Mouse (Mus musculus): Measurements from ENCODE around the gene Emc3. TPM values are rescaled to one million over a fixed set of nuclear protein-coding genes. Genes with fewer than 3 reads are reported as not detected.
A peak's percentile ranks its signal among the peaks of the same experiment; 100 is the strongest.

Emc3 gene
- polyA plus RNA-seq, 1 experiment: 91.7 TPM

- no peaks in the 10 kb centered on the region for H3K27me3 ChIP-seq (ENCODE audit: control insufficient read depth, insufficient read depth, low read length)
- TF ChIP-seq CTCF (IDR thresholded peaks at IDR 0.05; ENCODE audit: borderline replicate concordance, insufficient read depth, low read depth, low read length) (no peak), POLR2A (IDR thresholded peaks at IDR 0.05; ENCODE audit: borderline replicate concordance, insufficient read depth, low read length) (no peak)
- no peak overlapping the region for H3K27ac ChIP-seq (ENCODE audit: insufficient read depth, low read length)
- no peak overlapping the region for H3K4me3 ChIP-seq (replicated peaks; ENCODE audit: insufficient read depth, low read depth, low read length)
- DNase-seq: no peak
- H3K4me1 ChIP-seq (ENCODE audit: control insufficient read depth, insufficient read depth, low read length): peaks cover 1% of the 10 kb centered on the region
- WGBS: 89% methylated on average over 7 of the region's 7 CpGs
These were observed 3.4 kb upstream of the Emc3 start for GRCm38 (mm10) chr6:113534886-113535285.

DNA sequence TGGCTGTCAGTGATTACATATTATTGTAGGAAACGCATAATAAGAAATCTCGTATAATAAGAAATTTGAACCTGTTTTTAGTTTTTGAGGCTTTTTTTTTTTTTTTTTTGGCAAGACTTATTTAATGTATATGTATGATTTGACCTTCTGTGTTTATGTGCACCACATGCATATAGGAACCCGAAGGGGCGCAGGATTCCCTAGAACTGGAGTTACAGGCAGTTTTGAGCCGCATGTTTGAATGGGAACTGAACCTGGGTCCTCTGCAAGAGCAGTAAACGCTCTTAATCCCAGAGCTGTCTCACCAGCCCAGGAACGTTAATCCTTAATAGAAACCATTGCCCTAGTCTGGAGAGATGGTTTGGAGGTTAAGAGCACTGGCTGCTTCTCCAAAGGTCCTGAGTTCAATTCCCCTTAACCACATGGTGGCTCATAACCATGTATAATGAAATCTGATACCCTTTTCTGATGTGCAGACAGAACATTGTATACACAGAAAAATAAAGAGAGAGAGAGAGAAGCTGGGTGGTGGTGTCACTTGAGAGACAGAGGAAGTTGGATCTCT, 470 bp upstream of the Emc3 start:
- WGBS: 4% methylated on average over 7 of the region's 7 CpGs
- DNase-seq: no peak
- no peaks in the 10 kb centered on the region for H3K27me3 ChIP-seq (ENCODE audit: control insufficient read depth, insufficient read depth, low read length)
- H3K4me3 ChIP-seq (replicated peaks; ENCODE audit: insufficient read depth, low read depth, low read length): peak overlapping the region; percentile 99
- H3K4me1 ChIP-seq (ENCODE audit: control insufficient read depth, insufficient read depth, low read length): peaks cover 3% of the 10 kb centered on the region
- TF ChIP-seq POLR2A (IDR thresholded peaks at IDR 0.05; ENCODE audit: borderline replicate concordance, insufficient read depth, low read length): no peak
- H3K27ac ChIP-seq (ENCODE audit: insufficient read depth, low read length): no peak overlapping the region

DNA sequence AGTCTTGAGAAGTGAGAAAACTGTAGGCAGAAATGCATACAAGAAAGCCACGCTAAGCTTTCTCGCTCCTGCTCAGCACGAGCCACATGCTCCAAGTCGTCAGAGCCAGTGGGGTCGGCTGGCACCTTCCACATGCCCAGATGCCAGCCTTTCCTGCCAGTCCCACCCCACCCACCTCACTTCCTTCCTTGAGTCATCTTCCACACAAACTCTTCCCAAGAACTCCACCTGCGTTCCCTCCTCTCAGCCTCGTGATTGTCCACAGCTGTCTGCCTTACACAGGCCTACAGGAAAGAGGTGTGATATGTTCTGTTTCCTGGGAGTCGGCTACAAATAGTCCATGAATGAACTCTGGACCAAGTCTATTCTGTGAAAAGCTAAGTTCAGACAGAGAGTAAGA, 8.0 kb downstream of the Emc3 start:
- WGBS: 39% methylated on average over 8 of the region's 8 CpGs
- no peak overlapping the region for H3K27ac ChIP-seq (ENCODE audit: insufficient read depth, low read length)
- DNase-seq: no peak
- peaks cover 3% of the 10 kb centered on the region; the same call in 1 of the 2 replicates for H3K4me1 ChIP-seq (ENCODE audit: control insufficient read depth, insufficient read depth, low read length)
- no peak for TF ChIP-seq CTCF (IDR thresholded peaks at IDR 0.05; ENCODE audit: borderline replicate concordance, insufficient read depth, low read depth, low read length)
- TF ChIP-seq POLR2A (IDR thresholded peaks at IDR 0.05; ENCODE audit: borderline replicate concordance, insufficient read depth, low read length): no peak
- H3K4me3 ChIP-seq (replicated peaks; ENCODE audit: insufficient read depth, low read depth, low read length): no peak overlapping the region
- H3K27me3 ChIP-seq (ENCODE audit: control insufficient read depth, insufficient read depth, low read length): no peaks in the 10 kb centered on the region

- Histone ChIP-seq H3K27ac (ENCODE audit: insufficient read depth, low read length) (no peak overlapping the region), H3K27me3 (ENCODE audit: control insufficient read depth, insufficient read depth, low read length) (no peaks in the 10 kb centered on the region), H3K4me1 (ENCODE audit: control insufficient read depth, insufficient read depth, low read length) (peaks cover 3% of the 10 kb centered on the region; the same call in 1 of the 2 replicates), H3K4me3 (replicated peaks; ENCODE audit: insufficient read depth, low read depth, low read length) (no peak overlapping the region)
- TF ChIP-seq CTCF (IDR thresholded peaks at IDR 0.05; ENCODE audit: borderline replicate concordance, insufficient read depth, low read depth, low read length) (no peak), POLR2A (IDR thresholded peaks at IDR 0.05; ENCODE audit: borderline replicate concordance, insufficient read depth, low read length) (no peak)
- no peak for DNase-seq
- WGBS: 94% methylated on average over 1 of the region's 1 CpGs
These were observed 9.1 kb downstream of the Emc3 start for GRCm38 (mm10) chr6:113522310-113522709.

- H3K27ac ChIP-seq (ENCODE audit: insufficient read depth, low read length): no peak overlapping the region
- no peaks in the 10 kb centered on the region for H3K27me3 ChIP-seq (ENCODE audit: control insufficient read depth, insufficient read depth, low read length)
- DNase-seq: no peak
- WGBS: 86% methylated on average over 8 of the region's 8 CpGs
- TF ChIP-seq CTCF (IDR thresholded peaks at IDR 0.05; ENCODE audit: borderline replicate concordance, insufficient read depth, low read depth, low read length) (no peak), POLR2A (IDR thresholded peaks at IDR 0.05; ENCODE audit: borderline replicate concordance, insufficient read depth, low read length) (no peak)
- H3K4me3 ChIP-seq (replicated peaks; ENCODE audit: insufficient read depth, low read depth, low read length): no peak overlapping the region
- no peaks in the 10 kb centered on the region for H3K4me1 ChIP-seq (ENCODE audit: control insufficient read depth, insufficient read depth, low read length)
These were observed 13.9 kb downstream of the Emc3 start for GRCm38 (mm10) chr6:113517434-113518080.

GRCm38 (mm10) chr6:113514600-113514999, 16.9 kb downstream of the Emc3 start:
- no peak overlapping the region for H3K4me3 ChIP-seq (replicated peaks; ENCODE audit: insufficient read depth, low read depth, low read length)

GRCm38 (mm10) chr6:113513944-113514343, 17.5 kb downstream of the Emc3 start:
- no peaks in the 10 kb centered on the region for H3K27me3 ChIP-seq (ENCODE audit: control insufficient read depth, insufficient read depth, low read length)
- TF ChIP-seq CTCF (IDR thresholded peaks at IDR 0.05; ENCODE audit: borderline replicate concordance, insufficient read depth, low read depth, low read length): no peak
- no peak for TF ChIP-seq POLR2A (IDR thresholded peaks at IDR 0.05; ENCODE audit: borderline replicate concordance, insufficient read depth, low read length)
- WGBS: 79% methylated on average over 6 of the region's 6 CpGs
- DNase-seq: no peak
- no peak overlapping the region for H3K4me3 ChIP-seq (replicated peaks; ENCODE audit: insufficient read depth, low read depth, low read length)
- H3K27ac ChIP-seq (ENCODE audit: insufficient read depth, low read length): no peak overlapping the region
- no peaks in the 10 kb centered on the region for H3K4me1 ChIP-seq (ENCODE audit: control insufficient read depth, insufficient read depth, low read length)

More at GRCm38 (mm10) chr6:113514600-113514999, 16.9 kb downstream of the Emc3 start:
- Histone ChIP-seq H3K27ac (ENCODE audit: insufficient read depth, low read length) (no peak overlapping the region), H3K27me3 (ENCODE audit: control insufficient read depth, insufficient read depth, low read length) (no peaks in the 10 kb centered on the region), H3K4me1 (ENCODE audit: control insufficient read depth, insufficient read depth, low read length) (no peaks in the 10 kb centered on the region)
- no peak for DNase-seq
- WGBS: 97% methylated on average over 3 of the region's 3 CpGs
- TF ChIP-seq CTCF (IDR thresholded peaks at IDR 0.05; ENCODE audit: borderline replicate concordance, insufficient read depth, low read depth, low read length): no peak
- TF ChIP-seq POLR2A (IDR thresholded peaks at IDR 0.05; ENCODE audit: borderline replicate concordance, insufficient read depth, low read length): no peak

GRCm38 (mm10) chr6:113508947-113509280, 22.5 kb downstream of the Emc3 start:
- H3K27me3 ChIP-seq (ENCODE audit: control insufficient read depth, insufficient read depth, low read length): no peaks in the 10 kb centered on the region
- 3% methylated on average over 5 of the region's 5 CpGs for WGBS
- TF ChIP-seq POLR2A (IDR thresholded peaks at IDR 0.05; ENCODE audit: borderline replicate concordance, insufficient read depth, low read length): 0 out of 2 replicates have a peak, but pooled peaks have one; percentile 17
- TF ChIP-seq CTCF (IDR thresholded peaks at IDR 0.05; ENCODE audit: borderline replicate concordance, insufficient read depth, low read depth, low read length): no peak
- H3K4me1 ChIP-seq (ENCODE audit: control insufficient read depth, insufficient read depth, low read length): peaks cover 12% of the 10 kb centered on the region
- peak; percentile 75 to 85 for DNase-seq
- H3K4me3 ChIP-seq (replicated peaks; ENCODE audit: insufficient read depth, low read depth, low read length): no peak overlapping the region
- peak overlapping the region; percentile 39; the same call in 1 of the 2 replicates for H3K27ac ChIP-seq (ENCODE audit: insufficient read depth, low read length)
